Mouse (Mus musculus): ENCODE measurements at regions not wholly inside any gene's neighbourhood (a gene's known extent, or its start where the extent isn't known, plus 50 kb on each side); places are given as distances from the start of the nearest gene placed in this dataset.

DNA sequence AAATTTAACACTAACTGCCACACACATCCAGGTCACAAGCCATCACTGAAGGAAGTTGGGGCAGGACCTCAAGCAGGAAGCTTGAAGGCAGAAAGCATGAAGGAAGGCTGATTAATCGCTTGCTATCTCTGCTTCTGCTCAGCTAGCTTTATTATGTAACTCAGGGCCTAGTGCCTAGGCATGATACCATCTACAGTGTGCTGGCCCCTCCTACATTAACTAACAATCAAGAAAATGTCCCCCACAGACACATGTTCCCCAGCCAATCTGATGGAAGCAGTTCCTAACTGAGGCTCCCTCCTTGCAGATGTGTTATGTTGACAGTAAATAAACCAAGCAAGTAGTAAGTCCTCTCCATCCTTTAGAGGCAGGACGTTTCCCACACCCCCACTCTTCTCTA, 186.6 kb downstream of the Pfkfb3 start:
- H3K9me3 ChIP-seq (replicated peaks; ENCODE audit: control insufficient read depth, low read length, poor library complexity, severe bottlenecking), result no peaks in the 10 kb centered on the region
- WGBS, result 65% methylated on average over 2 of the region's 2 CpGs
- no peak overlapping the region for H3K9ac ChIP-seq (ENCODE audit: low read depth, low read length)
- H3K4me2 ChIP-seq (ENCODE audit: low read length), result no peak overlapping the region
- no peak for ATAC-seq
- no peak overlapping the region for H3K27ac ChIP-seq (ENCODE audit: low read length)
- no peaks in the 10 kb centered on the region for H3K27me3 ChIP-seq (ENCODE audit: control insufficient read depth, insufficient read depth, low read depth, low read length)
- H3K4me1 ChIP-seq (ENCODE audit: control insufficient read depth, insufficient read depth, low read length), result peaks cover 4% of the 10 kb centered on the region; the same call in 1 of the 2 replicates
- no peaks in the 10 kb centered on the region for H3K36me3 ChIP-seq (ENCODE audit: control insufficient read depth, insufficient read depth, low read length)
- H3K4me3 ChIP-seq (ENCODE audit: low read depth, low read length), result no peak overlapping the region

DNA sequence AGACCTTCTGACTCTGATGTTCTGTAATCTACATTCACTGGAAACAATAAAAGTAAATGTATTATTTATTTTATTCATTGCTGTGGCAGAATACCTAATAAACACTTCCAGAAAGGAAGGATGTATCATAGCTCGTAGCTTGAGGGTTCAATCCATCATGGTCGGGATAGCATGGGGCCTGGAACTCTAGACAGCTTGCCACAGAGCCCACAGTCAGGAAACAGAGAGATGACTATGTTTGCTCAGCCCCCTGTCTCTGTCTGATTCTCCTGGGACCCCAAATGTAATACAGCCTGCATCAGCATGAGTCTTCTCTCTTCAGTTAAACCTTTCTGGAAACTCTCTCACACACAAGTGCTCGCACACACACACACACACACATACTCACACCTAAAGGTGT, 188.1 kb downstream of the Pfkfb3 start:
- 88% methylated on average over 3 of the region's 3 CpGs for WGBS
- no peak overlapping the region for H3K27ac ChIP-seq (ENCODE audit: low read length)
- no peak overlapping the region for H3K4me3 ChIP-seq (ENCODE audit: low read depth, low read length)
- no peak overlapping the region for H3K9ac ChIP-seq (ENCODE audit: low read depth, low read length)
- H3K36me3 ChIP-seq (ENCODE audit: control insufficient read depth, insufficient read depth, low read length), result no peaks in the 10 kb centered on the region
- no peaks in the 10 kb centered on the region for H3K9me3 ChIP-seq (replicated peaks; ENCODE audit: control insufficient read depth, low read length, poor library complexity, severe bottlenecking)
- no peaks in the 10 kb centered on the region for H3K27me3 ChIP-seq (ENCODE audit: control insufficient read depth, insufficient read depth, low read depth, low read length)
- H3K4me1 ChIP-seq (ENCODE audit: control insufficient read depth, insufficient read depth, low read length), result peaks cover 4% of the 10 kb centered on the region; the same call in 1 of the 2 replicates
- ATAC-seq, result no peak
- no peak overlapping the region for H3K4me2 ChIP-seq (ENCODE audit: low read length)

DNA sequence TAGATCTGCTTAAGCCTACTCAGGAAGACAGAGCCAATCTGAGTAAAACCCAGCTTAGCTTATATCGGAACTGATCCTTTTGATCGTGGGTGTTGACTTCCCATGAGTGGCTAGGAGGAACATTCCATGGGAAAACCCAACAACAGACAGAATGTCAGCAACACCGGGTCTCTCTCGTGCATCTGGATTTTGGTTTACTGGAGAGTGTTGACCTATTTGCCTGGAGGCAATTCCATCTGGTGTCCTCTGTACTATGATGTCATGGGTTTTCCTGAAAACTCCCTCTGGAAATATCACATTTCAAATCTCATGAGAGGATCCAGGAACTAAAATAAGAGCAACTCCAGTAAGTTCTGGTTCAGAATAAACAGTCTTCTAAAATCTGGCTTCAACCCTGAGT, 188.5 kb downstream of the Pfkfb3 start:
- ATAC-seq, result no peak
- no peaks in the 10 kb centered on the region for H3K9me3 ChIP-seq (replicated peaks; ENCODE audit: control insufficient read depth, low read length, poor library complexity, severe bottlenecking)
- no peak overlapping the region for H3K27ac ChIP-seq (ENCODE audit: low read length)
- H3K4me1 ChIP-seq (ENCODE audit: control insufficient read depth, insufficient read depth, low read length), result peaks cover 4% of the 10 kb centered on the region; the same call in 1 of the 2 replicates
- no peaks in the 10 kb centered on the region for H3K36me3 ChIP-seq (ENCODE audit: control insufficient read depth, insufficient read depth, low read length)
- H3K27me3 ChIP-seq (ENCODE audit: control insufficient read depth, insufficient read depth, low read depth, low read length), result no peaks in the 10 kb centered on the region
- no peak overlapping the region for H3K4me3 ChIP-seq (ENCODE audit: low read depth, low read length)
- no peak overlapping the region for H3K4me2 ChIP-seq (ENCODE audit: low read length)
- 82% methylated on average over 4 of the region's 4 CpGs for WGBS
- no peak overlapping the region for H3K9ac ChIP-seq (ENCODE audit: low read depth, low read length)

DNA sequence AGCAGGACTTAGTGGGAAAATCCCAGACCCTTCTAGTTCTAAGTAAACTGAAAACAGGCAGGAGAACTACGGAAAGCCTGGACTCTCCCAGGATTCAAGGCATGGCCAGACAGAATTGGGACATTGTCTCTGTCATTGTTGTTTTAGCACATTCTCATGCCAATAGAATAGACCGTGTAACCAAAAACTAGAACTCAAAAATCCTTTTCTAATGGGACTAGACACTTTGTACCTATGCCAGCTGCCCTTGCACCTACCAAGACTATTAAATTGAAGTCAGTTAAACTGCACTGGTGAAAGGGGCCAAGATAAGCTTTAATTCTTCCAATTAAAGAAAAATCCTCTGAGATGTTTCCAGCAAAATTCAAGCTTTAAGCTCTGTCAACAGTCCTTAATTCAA, 189.8 kb downstream of the Pfkfb3 start:
- Histone ChIP-seq H3K36me3 (ENCODE audit: control insufficient read depth, insufficient read depth, low read length) (no peaks in the 10 kb centered on the region), H3K27me3 (ENCODE audit: control insufficient read depth, insufficient read depth, low read depth, low read length) (no peaks in the 10 kb centered on the region), H3K4me3 (ENCODE audit: low read depth, low read length) (no peak overlapping the region), H3K4me1 (ENCODE audit: control insufficient read depth, insufficient read depth, low read length) (peaks cover 4% of the 10 kb centered on the region; the same call in 1 of the 2 replicates), H3K9me3 (replicated peaks; ENCODE audit: control insufficient read depth, low read length, poor library complexity, severe bottlenecking) (no peaks in the 10 kb centered on the region), H3K4me2 (ENCODE audit: low read length) (no peak overlapping the region), H3K9ac (ENCODE audit: low read depth, low read length) (no peak overlapping the region), H3K27ac (ENCODE audit: low read length) (no peak overlapping the region)
- no peak for ATAC-seq
- 81% methylated on average over 2 of the region's 2 CpGs for WGBS

DNA sequence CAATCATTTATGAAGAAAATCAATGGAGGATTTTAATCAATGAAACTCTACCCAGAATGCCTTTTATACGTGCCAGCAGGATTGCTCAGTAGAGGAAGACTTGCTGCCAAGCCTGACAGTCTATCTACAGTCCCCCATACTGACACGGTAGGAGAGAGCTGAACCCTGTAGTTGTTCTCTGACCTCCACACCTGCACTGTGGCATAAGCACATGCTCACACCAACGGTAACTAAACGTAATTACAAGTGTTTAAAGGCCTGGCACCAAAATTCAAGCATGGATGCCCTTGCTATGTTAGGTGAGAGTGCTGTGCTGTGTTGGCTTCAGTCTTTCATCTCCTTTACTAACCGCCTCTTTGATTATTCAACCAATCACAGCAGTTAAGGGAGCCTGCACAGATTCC, 190.8 kb downstream of the Pfkfb3 start:
- H3K36me3 ChIP-seq (ENCODE audit: control insufficient read depth, insufficient read depth, low read length), result no peaks in the 10 kb centered on the region
- no peaks in the 10 kb centered on the region for H3K27me3 ChIP-seq (ENCODE audit: control insufficient read depth, insufficient read depth, low read depth, low read length)
- no peak overlapping the region for H3K4me2 ChIP-seq (ENCODE audit: low read length)
- H3K4me3 ChIP-seq (ENCODE audit: low read depth, low read length), result no peak overlapping the region
- H3K27ac ChIP-seq (ENCODE audit: low read length), result no peak overlapping the region
- H3K9ac ChIP-seq (ENCODE audit: low read depth, low read length), result no peak overlapping the region
- no peaks in the 10 kb centered on the region for H3K9me3 ChIP-seq (replicated peaks; ENCODE audit: control insufficient read depth, low read length, poor library complexity, severe bottlenecking)
- peaks cover 4% of the 10 kb centered on the region; the same call in 1 of the 2 replicates for H3K4me1 ChIP-seq (ENCODE audit: control insufficient read depth, insufficient read depth, low read length)
- peak; percentile 73; the same call in 1 of the 2 replicates for ATAC-seq
- WGBS, result 63% methylated on average over 5 of the region's 5 CpGs

GRCm38 (mm10) chr2:11362205-11362994, 190.5 kb downstream of the Prkcq start:
- WGBS, result 76% methylated on average over 8 of the region's 8 CpGs
- Histone ChIP-seq H3K36me3 (ENCODE audit: control insufficient read depth, insufficient read depth, low read length) (no peaks in the 10 kb centered on the region), H3K4me2 (ENCODE audit: low read length) (no peak overlapping the region), H3K9ac (ENCODE audit: low read depth, low read length) (no peak overlapping the region), H3K27me3 (ENCODE audit: control insufficient read depth, insufficient read depth, low read depth, low read length) (no peaks in the 10 kb centered on the region), H3K4me1 (ENCODE audit: control insufficient read depth, insufficient read depth, low read length) (peaks cover 4% of the 10 kb centered on the region; the same call in 1 of the 2 replicates), H3K4me3 (ENCODE audit: low read depth, low read length) (no peak overlapping the region), H3K27ac (ENCODE audit: low read length) (no peak overlapping the region), H3K9me3 (replicated peaks; ENCODE audit: control insufficient read depth, low read length, poor library complexity, severe bottlenecking) (no peaks in the 10 kb centered on the region)
- peak; percentile 86; the same call in 1 of the 2 replicates for ATAC-seq

DNA sequence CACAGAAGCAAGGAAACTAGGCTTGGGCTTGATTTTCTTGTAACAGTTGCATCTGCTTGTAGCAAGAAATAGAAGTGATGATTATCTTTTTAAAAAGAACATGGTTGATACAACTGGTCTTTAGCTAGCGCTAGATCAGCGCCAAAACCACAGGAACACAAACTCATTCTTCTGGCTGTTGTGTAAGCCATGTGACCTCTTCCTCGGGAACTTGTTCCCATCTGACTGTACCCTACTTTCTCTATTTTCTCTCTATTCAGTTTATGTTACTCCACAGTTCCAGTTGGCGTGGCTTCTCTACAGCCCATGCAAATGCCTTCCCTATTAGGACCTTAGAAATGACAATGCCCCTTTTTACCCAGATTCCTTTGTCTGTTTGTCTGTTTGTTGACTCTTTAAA, 187.4 kb downstream of the Prkcq start:
- Histone ChIP-seq H3K9me3 (replicated peaks; ENCODE audit: control insufficient read depth, low read length, poor library complexity, severe bottlenecking) (0 out of 2 replicates have a peak, but pooled peaks cover 3% of the 10 kb centered on the region), H3K4me3 (ENCODE audit: low read depth, low read length) (no peak overlapping the region), H3K27ac (ENCODE audit: low read length) (no peak overlapping the region)

DNA sequence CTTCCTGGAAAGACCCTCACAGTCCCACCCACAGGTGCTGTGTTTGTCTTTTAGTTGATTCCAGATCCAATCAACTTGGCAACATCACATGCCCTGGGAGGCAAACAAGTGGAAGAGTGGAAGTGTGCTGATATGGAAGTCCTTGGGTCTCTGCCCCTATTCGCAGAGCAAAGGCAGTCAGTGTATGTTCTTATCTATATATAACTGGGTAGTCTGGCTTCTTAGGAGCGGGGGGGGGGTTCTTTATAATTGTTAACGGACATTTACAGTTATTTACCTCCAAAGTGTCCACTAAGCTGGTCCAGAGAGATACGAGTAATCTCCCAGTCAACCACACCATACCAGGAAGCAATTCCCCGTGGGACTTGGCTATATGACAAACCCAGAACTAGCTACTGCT, 184.8 kb downstream of the Prkcq start:
- no peak overlapping the region for H3K27ac ChIP-seq (ENCODE audit: low read length)
- H3K4me1 ChIP-seq (ENCODE audit: control insufficient read depth, insufficient read depth, low read length), result no peaks in the 10 kb centered on the region
- H3K36me3 ChIP-seq (ENCODE audit: control insufficient read depth, insufficient read depth, low read length), result no peaks in the 10 kb centered on the region
- ATAC-seq, result no peak
- no peak overlapping the region for H3K4me3 ChIP-seq (ENCODE audit: low read depth, low read length)
- H3K4me2 ChIP-seq (ENCODE audit: low read length), result no peak overlapping the region
- 0 out of 2 replicates have a peak, but pooled peaks cover 3% of the 10 kb centered on the region for H3K9me3 ChIP-seq (replicated peaks; ENCODE audit: control insufficient read depth, low read length, poor library complexity, severe bottlenecking)
- no peaks in the 10 kb centered on the region for H3K27me3 ChIP-seq (ENCODE audit: control insufficient read depth, insufficient read depth, low read depth, low read length)
- 86% methylated on average over 5 of the region's 5 CpGs for WGBS
- no peak overlapping the region for H3K9ac ChIP-seq (ENCODE audit: low read depth, low read length)

More for the DNA sequence above, 187.4 kb downstream of the Prkcq start:
- no peaks in the 10 kb centered on the region for H3K36me3 ChIP-seq (ENCODE audit: control insufficient read depth, insufficient read depth, low read length)
- 91% methylated on average over 4 of the region's 4 CpGs for WGBS
- peaks cover 4% of the 10 kb centered on the region; the same call in 1 of the 2 replicates for H3K4me1 ChIP-seq (ENCODE audit: control insufficient read depth, insufficient read depth, low read length)
- no peaks in the 10 kb centered on the region for H3K27me3 ChIP-seq (ENCODE audit: control insufficient read depth, insufficient read depth, low read depth, low read length)
- ATAC-seq, result no peak
- H3K4me2 ChIP-seq (ENCODE audit: low read length), result no peak overlapping the region
- no peak overlapping the region for H3K9ac ChIP-seq (ENCODE audit: low read depth, low read length)

DNA sequence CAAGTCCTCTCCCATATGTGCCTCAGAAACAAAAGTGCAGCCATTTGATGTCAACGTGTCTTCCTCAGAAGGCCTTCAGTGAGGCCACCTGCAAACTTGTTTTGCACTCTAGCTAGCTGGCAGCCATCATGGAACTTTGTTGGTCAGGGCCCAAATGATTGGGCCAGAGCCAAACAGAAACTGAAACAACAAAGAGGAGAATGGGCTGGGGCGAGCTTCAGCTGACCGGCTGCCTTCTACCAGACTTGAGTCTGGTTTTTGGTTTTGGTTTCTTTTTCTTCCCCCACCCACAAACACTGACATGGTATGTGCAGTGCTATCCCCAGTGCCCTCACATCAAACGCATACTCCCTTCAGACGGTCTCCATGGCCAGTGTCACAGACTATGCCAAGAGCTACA, 183.7 kb downstream of the Prkcq start:
- no peaks in the 10 kb centered on the region for H3K27me3 ChIP-seq (ENCODE audit: control insufficient read depth, insufficient read depth, low read depth, low read length)
- 92% methylated on average over 5 of the region's 5 CpGs for WGBS

More for the DNA sequence above, 183.7 kb downstream of the Prkcq start:
- Histone ChIP-seq H3K27ac (ENCODE audit: low read length) (no peak overlapping the region), H3K4me3 (ENCODE audit: low read depth, low read length) (no peak overlapping the region), H3K4me1 (ENCODE audit: control insufficient read depth, insufficient read depth, low read length) (no peaks in the 10 kb centered on the region), H3K9ac (ENCODE audit: low read depth, low read length) (no peak overlapping the region), H3K4me2 (ENCODE audit: low read length) (no peak overlapping the region), H3K36me3 (ENCODE audit: control insufficient read depth, insufficient read depth, low read length) (no peaks in the 10 kb centered on the region), H3K9me3 (replicated peaks; ENCODE audit: control insufficient read depth, low read length, poor library complexity, severe bottlenecking) (0 out of 2 replicates have a peak, but pooled peaks cover 3% of the 10 kb centered on the region)
- ATAC-seq, result no peak

All from midbrain, embryonic 16.5 days (tissue).